Mouse (Mus musculus) gastrocnemius, postnatal 4 days (tissue): Measurements from ENCODE around the gene Gm11634. TPM values are rescaled to one million over a fixed set of nuclear protein-coding genes. Genes with fewer than 3 reads are reported as not detected.

Experiments
- DNase-seq, 2 experiments: peaks; one replicate each; pipeline ENCODE4 v3.0.0; 2021 to 2022; ENCODE audit warnings: low spot score in 2 of 2, mixed read lengths in 2 of 2
- total RNA-seq, 2 experiments: library from RNA; stranded (reverse); gene quantifications; 2 replicates each; pipeline ENCODE4 v1.2.3; 2021

Gm11634 gene
- total RNA-seq, 2 experiments from 2014 or later, result not detected

GRCm38 (mm10) chr11:101568421-101568820 lies 30.6 kb downstream of the Gm11634 start:
- no peak for DNase-seq

DNA sequence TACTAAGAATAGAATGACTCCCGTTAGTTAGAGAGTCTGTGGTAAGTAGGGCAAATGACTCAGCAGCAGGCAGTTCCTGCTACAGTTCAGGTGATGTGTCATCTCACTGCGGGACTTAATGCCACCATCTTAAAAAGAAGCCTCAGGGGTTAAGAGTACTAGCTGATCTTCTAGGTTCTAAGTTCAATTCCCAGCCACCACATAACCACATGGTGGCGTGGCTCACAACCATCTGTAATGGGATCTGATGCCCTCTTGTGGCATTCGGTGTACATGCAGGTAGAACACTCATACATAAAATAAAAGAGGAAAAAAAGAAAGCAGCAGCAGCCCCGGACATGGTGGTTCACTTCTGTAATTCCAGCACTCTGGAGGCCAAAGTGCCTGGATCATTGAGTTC lies 36.7 kb downstream of the Gm11634 start:
- DNase-seq, result peak in 1 of 2 experiments; percentile 43

DNA sequence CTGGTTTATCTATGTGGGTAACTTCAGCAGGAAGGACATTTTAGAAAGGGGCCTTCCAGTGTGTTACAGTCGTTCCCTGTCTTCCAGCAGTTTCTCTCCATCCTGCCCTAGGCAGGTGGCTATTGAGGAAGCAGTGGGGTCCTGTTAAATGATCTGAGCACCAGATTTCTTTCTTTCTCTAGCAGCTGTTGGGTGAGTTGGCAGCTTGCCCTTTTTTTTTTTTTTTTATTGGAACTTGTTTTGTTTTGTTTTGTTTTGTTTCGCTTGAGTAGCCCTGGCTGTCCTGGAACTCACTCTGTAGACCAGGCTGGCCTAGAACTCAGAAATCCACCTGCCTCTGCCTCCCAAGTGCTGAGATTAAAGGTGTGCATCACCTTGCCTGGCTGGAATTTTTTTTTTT lies 42.1 kb downstream of the Gm11634 start:
- no peak for DNase-seq

GRCm38 (mm10) chr11:101556541-101556940 lies 42.5 kb downstream of the Gm11634 start:
- no peak for DNase-seq

DNA sequence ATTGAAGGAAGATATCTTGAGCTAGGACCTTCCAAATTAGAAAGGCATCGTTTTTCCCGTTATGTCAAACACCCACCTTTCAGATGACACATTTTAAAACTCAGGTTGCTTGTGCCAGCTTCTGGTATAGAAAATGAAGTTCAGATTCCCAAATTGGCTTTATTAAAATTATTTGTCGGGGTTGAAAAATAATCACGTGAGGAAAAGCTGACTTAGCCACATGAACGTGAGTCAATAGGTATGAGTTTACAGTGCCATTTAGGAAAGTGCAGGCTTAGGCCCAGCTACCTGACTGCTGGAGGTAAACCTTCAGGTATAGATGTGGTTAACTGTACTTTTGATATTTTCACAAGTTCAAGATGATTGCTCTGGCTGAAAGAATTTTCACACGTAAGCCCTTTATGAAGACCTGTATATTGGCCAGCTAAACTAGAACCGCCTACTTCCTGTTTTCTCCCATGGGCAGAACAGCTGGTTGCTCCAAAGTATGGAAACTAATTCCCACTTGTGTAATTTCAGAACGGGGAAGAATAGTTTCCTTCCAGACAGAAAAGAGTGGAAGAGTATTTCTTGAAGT lies 45.6 kb downstream of the Gm11634 start:
- DNase-seq, result no peak

DNA sequence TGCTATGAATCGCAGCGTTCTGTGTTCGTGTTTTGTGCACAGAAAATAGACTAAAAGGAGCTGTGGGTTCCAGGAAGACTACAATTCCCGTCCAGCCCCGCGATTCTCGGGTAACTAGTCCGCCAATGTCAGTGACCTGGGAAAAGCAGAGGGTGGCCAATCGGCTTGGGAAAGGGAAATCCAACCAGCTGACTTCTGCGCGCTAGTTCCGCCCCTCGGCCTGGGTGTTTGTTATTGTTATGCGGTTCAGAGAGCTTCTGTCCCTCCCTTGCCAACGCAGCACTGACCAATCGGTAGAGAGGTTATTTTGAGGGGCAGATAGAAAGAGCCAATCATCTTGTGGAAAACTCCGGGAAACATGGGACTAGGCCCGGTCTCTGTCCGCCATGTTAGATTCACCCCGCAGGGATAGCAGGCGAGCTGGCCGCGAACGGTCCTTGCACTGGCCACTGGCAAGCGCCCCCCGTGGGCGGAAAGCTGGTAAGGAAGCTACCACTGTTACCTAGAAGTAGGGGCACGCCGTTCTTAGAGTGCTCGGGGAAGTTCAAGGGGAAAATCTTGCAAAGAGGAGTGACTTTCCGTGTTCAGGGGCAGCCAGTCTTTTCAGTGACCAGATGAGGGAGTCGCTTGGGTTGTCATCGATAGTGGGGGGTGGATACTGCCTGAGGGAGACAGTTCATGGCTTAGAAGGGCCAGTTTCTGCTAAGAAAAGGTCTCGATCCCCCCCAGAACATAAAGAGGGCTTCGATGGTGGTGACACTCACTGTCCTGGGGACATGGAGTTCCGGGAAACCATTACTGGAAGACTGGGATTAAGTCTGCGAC lies 46.4 kb downstream of the Gm11634 start:
- peak; percentile 82 to 97 for DNase-seq

DNA sequence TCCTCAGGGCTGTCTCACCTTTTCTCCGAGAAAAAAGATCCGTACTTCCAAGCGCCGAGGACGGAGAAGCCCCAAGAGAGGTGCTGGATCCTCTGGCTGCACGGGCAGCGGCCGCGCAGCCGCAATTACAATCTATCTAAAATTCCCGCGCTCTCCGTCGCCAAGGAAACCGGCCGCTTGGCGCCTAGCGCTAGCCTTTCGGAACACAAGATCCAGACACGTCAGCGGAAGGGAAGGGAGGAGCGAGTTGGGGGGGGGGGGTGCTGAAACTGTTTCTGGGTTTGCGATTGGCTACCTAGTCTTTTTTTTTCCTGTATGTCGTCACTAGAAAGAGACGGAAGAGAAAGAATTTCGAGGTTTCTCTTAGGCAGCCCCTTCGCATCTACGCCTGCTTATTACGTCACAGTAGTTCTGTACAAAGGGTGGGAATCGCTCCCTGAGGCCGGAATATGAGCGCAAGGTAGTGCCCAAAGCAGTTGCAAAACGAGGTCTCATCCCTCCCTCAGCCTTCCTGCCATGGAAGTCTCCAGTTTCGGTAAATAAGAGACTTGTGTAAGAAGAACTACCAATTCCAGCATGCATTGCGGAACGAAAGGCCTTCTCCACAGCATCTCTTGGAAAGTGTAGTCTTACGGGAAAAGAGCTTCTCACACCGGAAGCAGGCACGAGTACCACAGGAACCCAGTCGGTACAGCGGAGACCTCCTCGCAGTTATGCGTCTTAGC lies 47.1 kb downstream of the Gm11634 start, which contains the start of the genes Brca1 and Nbr1:
TSS of gene Brca1 (minus strand) at position 205 of the 725 bp plus-strand sequence.
TSS of gene Nbr1 (plus strand) at position 399 of the 725 bp plus-strand sequence.
- DNase-seq, result peak; percentile 82 to 95

DNA sequence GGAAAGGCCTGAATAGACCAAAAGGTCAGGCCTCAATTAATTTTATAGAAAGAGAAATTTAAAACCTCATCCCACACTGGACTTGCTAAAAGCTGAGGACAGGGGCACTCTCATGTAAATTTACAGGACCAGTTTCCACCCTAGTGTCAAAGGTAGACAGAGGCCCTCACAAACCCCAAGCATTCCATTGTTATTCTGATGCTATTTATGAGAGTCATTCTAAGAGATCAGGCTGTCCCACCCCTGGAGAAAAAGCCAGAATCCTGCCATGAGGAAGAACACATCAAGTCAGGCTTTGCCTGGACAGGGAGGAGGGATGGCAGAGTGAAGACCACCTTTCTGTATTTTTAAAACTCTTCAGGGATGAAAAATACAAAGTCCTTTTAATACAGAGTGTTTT lies 50.5 kb downstream of the Gm11634 start:
- no peak for DNase-seq

GRCm38 (mm10) chr11:101544132-101544531 lies 54.9 kb downstream of the Gm11634 start:
- no peak for DNase-seq

Other genes starting within 250 kb of the Gm11634 start
- under 1 TPM in 1 of 2 experiments, not detected in 1; 0.47 TPM for gene G6pc, start 231.7 kb downstream of the Gm11634 start, total RNA-seq
- 10 to 100 TPM; 15.6 to 20.3 TPM for gene Aarsd1, start 181.6 kb downstream of the Gm11634 start, total RNA-seq
- gene Gm27029, start 174.5 kb downstream of the Gm11634 start, total RNA-seq, result 1 to 10 TPM; 4.5 to 7.3 TPM
- gene Rundc1, start 174.2 kb downstream of the Gm11634 start, total RNA-seq, result 1 to 10 TPM; 8.6 to 9.5 TPM
- 10 to 100 TPM; 56.2 to 80.9 TPM for gene Ptges3l, start 173.9 kb downstream of the Gm11634 start, total RNA-seq
- gene Rpl27, start 157.0 kb downstream of the Gm11634 start, total RNA-seq, result 10 to 100 TPM; 81.3 to 87.8 TPM
- gene Ifi35, start 150.8 kb downstream of the Gm11634 start, total RNA-seq, result 1 to 10 TPM; 8.0 to 8.9 TPM
- 1 to 10 TPM; 8.1 to 8.3 TPM for gene Rnd2, start 134.3 kb downstream of the Gm11634 start, total RNA-seq
- gene Vat1, start 133.0 kb downstream of the Gm11634 start, total RNA-seq, result 10 to 100 TPM; 72.6 to 79.3 TPM
- 1 to 10 TPM; 7.3 to 9.2 TPM for gene Brca1, start 47.3 kb downstream of the Gm11634 start, total RNA-seq
- gene Nbr1, start 47.1 kb downstream of the Gm11634 start, total RNA-seq, result 100 to 1,000 TPM in 1 of 2 experiments, 10 to 100 TPM in 1; 93.3 to 134 TPM
- 10 to 100 TPM in 1 of 2 experiments, 1 to 10 TPM in 1; 7.0 to 14.0 TPM for gene Tmem106a, start 17.0 kb downstream of the Gm11634 start, total RNA-seq
- 10 to 100 TPM; 15.4 to 18.4 TPM for gene Rdm1, start 27.9 kb upstream of the Gm11634 start, total RNA-seq
- gene Arl4d, start 66.3 kb upstream of the Gm11634 start, total RNA-seq, result 10 to 100 TPM in 1 of 2 experiments, 1 to 10 TPM in 1; 7.1 to 10.0 TPM
- 10 to 100 TPM; 22.2 to 22.8 TPM for gene Dhx8, start 133.7 kb upstream of the Gm11634 start, total RNA-seq
- gene Etv4, start 186.1 kb upstream of the Gm11634 start, total RNA-seq, result 10 to 100 TPM; 11.3 to 15.9 TPM